ENCODE assay signal across 21 mouse cellular contexts in genomic region chr6:72222876-72223275, GRCm38 (mm10). TPM values are rescaled to one million over a fixed set of nuclear protein-coding genes. Genes with fewer than 3 reads are reported as not detected.
A peak's percentile ranks its signal among the peaks of the same experiment; 100 is the strongest.
DNase-seq lines count a peak whose midpoint lies in the region; ATAC-seq lines count a peak whose summit lies in the region.
"Had no signal": no experiment of that assay in that cellular context is flagged by ENCODE, and none has a peak within 500 bp of the region (broad histone marks: within the 10 kb centered on the region; RNA-seq: fewer than 3 reads in every experiment).

No protein-coding gene starts in this region.

- no peak for DNase-seq in heart, embryonic 10.5 days (ENCODE audit: low spot score)
- DNase-seq in heart, postnatal 25 days (ENCODE audit: low spot score), result no peak
- DNase-seq in embryonic facial prominence, embryonic 10.5 days (ENCODE audit: low spot score), result no peak
- no peak for DNase-seq in limb, embryonic 10.5 days (ENCODE audit: low spot score)
- DNase-seq in right cerebral cortex, postnatal 14 days, result no peak
- DNase-seq: adrenal gland, postnatal 14 days; cerebellum, adult 18-20 months; heart, adult 18-20 months; kidney, adult 11 months; kidney, postnatal 25 days; lung, postnatal 10 days; spleen, adult 18-20 months; thymus, adult 2 months had no signal

- no peak for ATAC-seq in intestine, embryonic 16.5 days
- no peak for ATAC-seq in intestine, embryonic 15.5 days
- ATAC-seq: activated CD4-positive, CD25-positive, alpha-beta regulatory T cell, adult 4 months; Patski had no signal

- WGBS in heart, embryonic 10.5 days, result 71% methylated on average over 6 of the region's 6 CpGs
- WGBS in intestine, embryonic 16.5 days, result 86% methylated on average over 6 of the region's 6 CpGs
- WGBS in intestine, embryonic 15.5 days, result 85% methylated on average over 6 of the region's 6 CpGs
- 56% methylated on average over 6 of the region's 6 CpGs for WGBS in embryonic facial prominence, embryonic 10.5 days
- 54% methylated on average over 6 of the region's 6 CpGs for WGBS in limb, embryonic 10.5 days

- H3K4me1 ChIP-seq in heart, embryonic 10.5 days, result peaks cover 80% of the 10 kb centered on the region
- H3K4me1 ChIP-seq in intestine, embryonic 16.5 days (ENCODE audit: control insufficient read depth, insufficient read depth, low read length), result peaks cover 46% of the 10 kb centered on the region
- H3K4me1 ChIP-seq in intestine, embryonic 15.5 days (replicated peaks), result peaks cover 57% of the 10 kb centered on the region
- H3K4me1 ChIP-seq in embryonic facial prominence, embryonic 10.5 days, result peaks cover 72% of the 10 kb centered on the region
- H3K4me1 ChIP-seq in limb, embryonic 10.5 days, result peaks cover 73% of the 10 kb centered on the region
- H3K4me1 ChIP-seq: liver, embryonic 15.5 days had no signal

- intact Hi-C loops in heart, postnatal 25 days (cut with DNase I), result no loop called here

- H3K27me3 ChIP-seq in heart, embryonic 10.5 days (ENCODE audit: insufficient read depth, poor library complexity, severe bottlenecking), result peaks cover 7% of the 10 kb centered on the region; the same call in 1 of the 2 replicates
- H3K27me3 ChIP-seq in intestine, embryonic 16.5 days (replicated peaks; ENCODE audit: control insufficient read depth, insufficient read depth, low read length), result no peaks in the 10 kb centered on the region
- peaks cover 4% of the 10 kb centered on the region for H3K27me3 ChIP-seq in intestine, embryonic 15.5 days (replicated peaks)
- peaks cover 37% of the 10 kb centered on the region for H3K27me3 ChIP-seq in embryonic facial prominence, embryonic 10.5 days (replicated peaks; ENCODE audit: low read depth, poor library complexity, severe bottlenecking)
- peaks cover 14% of the 10 kb centered on the region; the same call in 1 of the 2 replicates for H3K27me3 ChIP-seq in limb, embryonic 10.5 days (ENCODE audit: low read depth, poor library complexity, severe bottlenecking)
- H3K27me3 ChIP-seq: Patski had no signal

- no peak overlapping the region for H3K9ac ChIP-seq in intestine, embryonic 16.5 days (ENCODE audit: low read depth, low read length)
- no peak overlapping the region for H3K9ac ChIP-seq in intestine, embryonic 15.5 days
- H3K9ac ChIP-seq: hindbrain, embryonic 15.5 days; liver, embryonic 15.5 days had no signal

- 0 out of 2 replicates have a peak overlapping the region, but pooled peaks have one; percentile 35 for H3K4me2 ChIP-seq in intestine, embryonic 16.5 days (ENCODE audit: low read depth, low read length)
- H3K4me2 ChIP-seq in intestine, embryonic 15.5 days (replicated peaks), result no peak overlapping the region
- H3K4me2 ChIP-seq: hindbrain, embryonic 15.5 days; liver, embryonic 15.5 days had no signal

- H3K4me3 ChIP-seq in heart, embryonic 10.5 days, result peak overlapping the region; percentile 47; the same call in 1 of the 2 replicates
- H3K4me3 ChIP-seq in intestine, embryonic 16.5 days (ENCODE audit: low read length), result no peak overlapping the region
- no peak overlapping the region for H3K4me3 ChIP-seq in intestine, embryonic 15.5 days (replicated peaks)
- peak overlapping the region; percentile 41 for H3K4me3 ChIP-seq in embryonic facial prominence, embryonic 10.5 days
- H3K4me3 ChIP-seq in limb, embryonic 10.5 days, result peak overlapping the region; percentile 28; the same call in 1 of the 2 replicates
- H3K4me3 ChIP-seq: hindbrain, embryonic 15.5 days; left cerebral cortex, adult 2 months; liver, embryonic 15.5 days had no signal

- no peaks in the 10 kb centered on the region for H3K9me3 ChIP-seq in heart, embryonic 10.5 days
- H3K9me3 ChIP-seq in intestine, embryonic 16.5 days (ENCODE audit: control insufficient read depth, low read length), result no peaks in the 10 kb centered on the region
- H3K9me3 ChIP-seq in intestine, embryonic 15.5 days, result no peaks in the 10 kb centered on the region
- H3K9me3 ChIP-seq in embryonic facial prominence, embryonic 10.5 days, result no peaks in the 10 kb centered on the region
- H3K9me3 ChIP-seq in limb, embryonic 10.5 days (replicated peaks), result no peaks in the 10 kb centered on the region
- H3K9me3 ChIP-seq: hindbrain, embryonic 15.5 days; liver, embryonic 15.5 days; megakaryocyte, embryonic 14.5 days had no signal

- H3K36me3 ChIP-seq in heart, embryonic 10.5 days, result no peaks in the 10 kb centered on the region
- H3K36me3 ChIP-seq in intestine, embryonic 16.5 days (ENCODE audit: control insufficient read depth, insufficient read depth, low read length), result no peaks in the 10 kb centered on the region
- no peaks in the 10 kb centered on the region for H3K36me3 ChIP-seq in intestine, embryonic 15.5 days
- no peaks in the 10 kb centered on the region for H3K36me3 ChIP-seq in embryonic facial prominence, embryonic 10.5 days (replicated peaks)
- peaks cover 19% of the 10 kb centered on the region; the same call in 1 of the 2 replicates for H3K36me3 ChIP-seq in limb, embryonic 10.5 days
- H3K36me3 ChIP-seq: hindbrain, embryonic 15.5 days; liver, embryonic 15.5 days had no signal

- H3K27ac ChIP-seq in heart, embryonic 10.5 days, result peak overlapping the region; percentile 85
- no peak overlapping the region for H3K27ac ChIP-seq in intestine, embryonic 16.5 days (ENCODE audit: low read length)
- H3K27ac ChIP-seq in intestine, embryonic 15.5 days, result no peak overlapping the region
- H3K27ac ChIP-seq in embryonic facial prominence, embryonic 10.5 days (replicated peaks), result peak overlapping the region; percentile 83
- H3K27ac ChIP-seq in limb, embryonic 10.5 days, result peak overlapping the region; percentile 81
- H3K27ac ChIP-seq: hindbrain, embryonic 15.5 days; left cerebral cortex, adult 2 months; liver, embryonic 15.5 days had no signal

RNA-seq across cellular contexts. Expression of gene Atoh8, which starts 12.5 kb away (rescaled TPM):
- polyA plus RNA-seq in heart, embryonic 10.5 days (2016; fragmentation: Nextera tagmentation; extraction: Ambion mirVana), result 10.9 and 15.7 TPM in 2 replicates
- 10 to 100 TPM in 1 of 2 experiments, 1 to 10 TPM in 1; 6.1 to 12.4 TPM for total RNA-seq in heart, postnatal 25 days (2021)
- polyA plus RNA-seq in intestine, embryonic 16.5 days (2015; fragmentation: Nextera tagmentation; extraction: Ambion mirVana), result 9.3 and 9.6 TPM in 2 replicates
- 9.4 and 9.6 TPM in 2 replicates for polyA plus RNA-seq in intestine, embryonic 15.5 days (2015; fragmentation: Nextera tagmentation; extraction: Ambion mirVana)
- 17.7 and 21.4 TPM in 2 replicates for polyA plus RNA-seq in embryonic facial prominence, embryonic 10.5 days (2016; fragmentation: Nextera tagmentation; extraction: Ambion mirVana)
- 24.9 and 28.0 TPM in 2 replicates for polyA plus RNA-seq in limb, embryonic 10.5 days (2016; fragmentation: Nextera tagmentation; extraction: Ambion mirVana)
- polyA plus RNA-seq: activated CD4-positive, CD25-positive, alpha-beta regulatory T cell, adult 4 months had no signal

Comparison
In these comparisons a context has a peak if more than half of its experiments do, and no peak if none do; other contexts are left out.
1. H3K27ac ChIP-seq: peak in heart, embryonic 10.5 days (single experiment), embryonic facial prominence, embryonic 10.5 days (single experiment) and limb, embryonic 10.5 days (single experiment); none in intestine, embryonic 16.5 days (single experiment) and intestine, embryonic 15.5 days (single experiment).
2. H3K4me3 ChIP-seq: peak in heart, embryonic 10.5 days (single experiment), embryonic facial prominence, embryonic 10.5 days (single experiment) and limb, embryonic 10.5 days (single experiment); none in intestine, embryonic 16.5 days (single experiment) and intestine, embryonic 15.5 days (single experiment).